Mouse (Mus musculus) kidney, embryonic 14.5 days (tissue): ENCODE data around the gene Aph1a. TPM values are rescaled to one million over a fixed set of nuclear protein-coding genes. Genes with fewer than 3 reads are reported as not detected.

Source experiments
- ATAC-seq: fragments of 200-750 bp; cut with Nextera tagmentation; 2 replicates; pipeline ENCODE4 v1.8.0; 2017; ENCODE audit warnings: moderate number of reproducible peaks, mild to moderate bottlenecking, moderate TSS enrichment, moderate library complexity; ENCODE audit not compliant: low FRiP score, low TSS enrichment
- H3K27ac ChIP-seq: fragments of 300-500 bp; sonication (generic); 2 replicates; pipeline ENCODE4 v1.5.1; 2014; ENCODE audit warnings: low read depth, mild to moderate bottlenecking, low read length, moderate library complexity, mixed read lengths
- H3K27me3 ChIP-seq: fragments of 300-500 bp; sonication (generic); 2 replicates; pipeline ENCODE4 v1.6.1; 2014; ENCODE audit warnings: mild to moderate bottlenecking, low read length; ENCODE audit not compliant: control insufficient read depth, insufficient read depth
- H3K36me3 ChIP-seq: fragments of 300-500 bp; sonication (generic); 2 replicates; pipeline ENCODE4 v1.6.1; 2014; ENCODE audit warnings: low read length, mixed read lengths; ENCODE audit not compliant: control insufficient read depth, insufficient read depth
- H3K4me1 ChIP-seq: fragments of 300-500 bp; sonication (generic); 2 replicates; pipeline ENCODE4 v1.6.1; 2014; ENCODE audit warnings: low read length, mixed read lengths; ENCODE audit not compliant: control insufficient read depth, insufficient read depth
- H3K4me2 ChIP-seq: fragments of 300-500 bp; sonication (generic); replicated peaks from 2 replicates; pipeline ENCODE4 v1.6.1; 2014; ENCODE audit warnings: low read depth, mild to moderate bottlenecking, low read length
- H3K4me3 ChIP-seq: fragments of 300-500 bp; sonication (generic); 2 replicates; pipeline ENCODE4 v1.5.1; 2014; ENCODE audit warnings: mild to moderate bottlenecking, low read length
- H3K9ac ChIP-seq: fragments of 300-500 bp; sonication (generic); 2 replicates; pipeline ENCODE4 v1.6.1; 2014; ENCODE audit warnings: low read depth, mild to moderate bottlenecking, low read length, moderate library complexity
- H3K9me3 ChIP-seq: fragments of 300-500 bp; sonication (generic); 2 replicates; pipeline ENCODE4 v1.6.1; 2016; ENCODE audit warnings: low read length; ENCODE audit not compliant: control insufficient read depth
- WGBS: fragments of 180-500 bp; shearing (Covaris S2); extraction: QIAGEN DNeasy Blood & Tissue Kit; methylation state at CpG from one replicate; pipeline ENCODE4 v1.1.7; 2014; 5-methylcytosine and 5-hydroxymethylcytosine counted together
- polyA plus RNA-seq: library from polyadenylated mRNA; unstranded; fragments of >200 nt; fragmentation: Nextera tagmentation; extraction: Ambion mirVana; gene quantifications from 2 replicates; pipeline ENCODE4 v1.2.1, GENCODE M21; 2014

The Aph1a gene
- polyA plus RNA-seq, 1 experiment from 2014 or later: 40.4 TPM

DNA sequence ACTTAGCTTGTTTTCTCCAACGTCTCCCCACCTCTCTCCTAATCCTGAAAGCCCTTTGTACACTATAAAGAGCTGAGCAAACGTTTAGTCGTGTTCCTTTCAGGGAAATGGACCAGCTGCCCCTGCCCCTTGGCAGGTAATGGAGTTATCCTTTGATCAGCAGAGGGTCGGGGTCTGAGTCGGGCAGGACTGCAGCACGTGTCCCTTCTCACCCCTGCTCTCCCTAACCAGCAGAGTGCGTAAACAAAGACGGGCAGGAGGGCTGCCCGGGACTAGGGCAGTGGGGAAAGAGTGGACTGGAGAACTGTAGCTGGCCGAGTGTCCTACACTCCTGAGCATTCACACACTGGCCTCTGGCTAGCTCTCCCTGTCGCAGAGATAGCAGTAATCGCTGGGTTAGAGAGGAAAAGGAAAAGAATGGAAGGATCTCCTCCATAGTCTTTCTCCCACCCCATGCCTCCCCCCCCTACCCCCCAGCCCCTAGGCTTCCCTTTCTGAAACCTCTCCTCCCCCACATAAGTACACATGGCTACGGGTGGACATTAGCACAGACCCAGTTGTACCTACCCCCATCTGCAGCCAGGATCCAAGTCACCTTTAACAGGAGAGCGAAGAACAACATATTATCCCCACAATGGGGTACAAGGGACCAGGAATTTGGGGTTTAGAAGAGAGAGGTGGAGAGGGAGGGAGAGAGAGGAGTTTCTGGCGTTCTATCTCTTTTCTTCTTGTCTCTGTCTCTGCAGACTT, 10.2 kb downstream of the Aph1a start:
- peak; percentile 54 for ATAC-seq
- H3K9ac ChIP-seq: peak overlapping the region; percentile 52
- peak overlapping the region; percentile 37; the same call in 1 of the 2 replicates for H3K27ac ChIP-seq
- no peaks in the 10 kb centered on the region for H3K36me3 ChIP-seq
- no peaks in the 10 kb centered on the region for H3K9me3 ChIP-seq
- 4% methylated on average over 15 of the region's 15 CpGs for WGBS
- H3K4me2 ChIP-seq: peak overlapping the region; percentile 73
- H3K4me1 ChIP-seq: peaks cover 40% of the 10 kb centered on the region
- H3K4me3 ChIP-seq: peak overlapping the region; percentile 36
- H3K27me3 ChIP-seq: no peaks in the 10 kb centered on the region

DNA sequence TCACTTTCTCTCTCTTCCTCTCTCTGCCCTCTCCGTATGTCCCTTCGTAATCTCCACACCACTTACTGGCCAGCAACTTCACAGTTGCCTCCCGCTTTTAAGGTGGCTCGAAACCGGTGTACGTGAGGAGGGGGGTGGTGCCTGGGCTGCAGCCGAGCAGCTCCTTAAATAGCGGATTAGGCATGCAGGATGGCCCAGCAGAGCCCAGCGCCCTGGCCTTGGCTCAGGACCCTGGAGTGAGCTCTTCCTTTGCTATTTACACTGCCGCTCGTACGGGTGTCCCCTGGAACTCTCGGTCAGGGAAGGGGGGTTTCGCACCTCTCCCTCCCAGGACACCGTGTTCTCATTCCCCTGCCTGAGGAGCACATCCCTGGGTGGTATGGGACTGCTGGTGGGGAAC, 10.8 kb downstream of the Aph1a start, which contains the start of gene Car14:
TSS of gene Car14 (minus strand) at position 124 of the 400 bp plus-strand sequence.
- peak within 1 kb of the TSS; percentile 36 for H3K4me3 ChIP-seq
- H3K27me3 ChIP-seq: no peaks in the 10 kb centered on the region
- H3K9me3 ChIP-seq: no peaks in the 10 kb centered on the region
- H3K4me1 ChIP-seq: peaks cover 40% of the 10 kb centered on the region
- H3K27ac ChIP-seq: peak within 1 kb of the TSS; percentile 37; the same call in 1 of the 2 replicates
- peak within 1 kb of the TSS; percentile 73 for H3K4me2 ChIP-seq
- peak within 1 kb of the TSS; percentile 52 for H3K9ac ChIP-seq
- ATAC-seq: peak; percentile 25
- WGBS: 1% methylated on average over 15 of the region's 15 CpGs
- no peaks in the 10 kb centered on the region for H3K36me3 ChIP-seq

DNA sequence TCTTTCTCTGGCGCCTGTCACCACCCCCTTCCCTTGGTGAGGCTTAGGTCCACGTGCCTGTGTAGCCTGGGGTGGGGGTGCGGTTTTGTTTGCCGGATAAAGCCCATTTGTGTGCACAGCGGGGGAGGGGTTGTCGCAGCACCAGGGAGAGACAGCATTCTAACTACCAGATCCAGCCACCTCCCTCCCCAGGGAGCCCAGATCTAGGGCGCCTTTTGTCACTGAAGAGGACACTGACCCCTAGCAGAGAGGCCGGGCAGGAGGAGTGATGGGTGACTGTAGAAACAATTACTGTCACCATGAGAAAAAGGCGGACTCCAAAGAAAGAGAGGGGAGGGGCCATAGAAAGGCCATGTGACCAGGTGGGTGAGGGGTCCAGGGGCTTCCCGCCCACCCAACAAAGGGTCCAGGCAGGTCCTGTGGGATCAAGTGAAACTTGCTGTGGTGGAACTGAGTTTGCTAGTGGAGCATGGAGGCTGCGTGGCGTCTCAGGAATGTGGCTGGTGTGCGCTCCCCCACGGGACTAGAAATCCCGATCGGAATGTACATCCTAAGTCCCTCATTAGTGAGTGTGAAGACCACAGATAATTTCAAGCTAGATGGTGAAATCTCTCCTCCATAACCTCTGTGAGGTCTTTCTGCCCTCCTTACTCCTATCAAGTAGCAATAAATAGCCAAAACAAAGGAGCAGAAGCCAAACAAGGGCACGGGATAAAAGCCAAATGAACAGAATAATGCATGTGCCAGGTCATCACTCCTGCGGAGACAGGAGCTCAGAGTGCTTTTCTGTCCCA, 11.6 kb downstream of the Aph1a start:
- ATAC-seq: peak; percentile 51
- H3K36me3 ChIP-seq: no peaks in the 10 kb centered on the region

GRCm38 (mm10) chr3:95905940-95906492, 12.2 kb downstream of the Aph1a start:
- under 1% methylated on average over 12 of the region's 12 CpGs for WGBS
- no peaks in the 10 kb centered on the region for H3K36me3 ChIP-seq
- H3K4me3 ChIP-seq: peak overlapping the region; percentile 36; the same call in 1 of the 2 replicates
- no peaks in the 10 kb centered on the region for H3K9me3 ChIP-seq
- no peak overlapping the region for H3K27ac ChIP-seq
- peaks cover 40% of the 10 kb centered on the region for H3K4me1 ChIP-seq
- H3K4me2 ChIP-seq: peak overlapping the region; percentile 73
- peak overlapping the region; percentile 52; the same call in 1 of the 2 replicates for H3K9ac ChIP-seq
- H3K27me3 ChIP-seq: no peaks in the 10 kb centered on the region
- ATAC-seq: no peak

More for the DNA sequence above, 11.6 kb downstream of the Aph1a start:
- peak overlapping the region; percentile 52; the same call in 1 of the 2 replicates for H3K9ac ChIP-seq
- H3K27ac ChIP-seq: 0 out of 2 replicates have a peak overlapping the region, but pooled peaks have one; percentile 20
- under 1% methylated on average over 18 of the region's 18 CpGs for WGBS
- peak overlapping the region; percentile 73 for H3K4me2 ChIP-seq
- H3K27me3 ChIP-seq: no peaks in the 10 kb centered on the region
- H3K4me3 ChIP-seq: peak overlapping the region; percentile 36
- peaks cover 40% of the 10 kb centered on the region for H3K4me1 ChIP-seq
- no peaks in the 10 kb centered on the region for H3K9me3 ChIP-seq

DNA sequence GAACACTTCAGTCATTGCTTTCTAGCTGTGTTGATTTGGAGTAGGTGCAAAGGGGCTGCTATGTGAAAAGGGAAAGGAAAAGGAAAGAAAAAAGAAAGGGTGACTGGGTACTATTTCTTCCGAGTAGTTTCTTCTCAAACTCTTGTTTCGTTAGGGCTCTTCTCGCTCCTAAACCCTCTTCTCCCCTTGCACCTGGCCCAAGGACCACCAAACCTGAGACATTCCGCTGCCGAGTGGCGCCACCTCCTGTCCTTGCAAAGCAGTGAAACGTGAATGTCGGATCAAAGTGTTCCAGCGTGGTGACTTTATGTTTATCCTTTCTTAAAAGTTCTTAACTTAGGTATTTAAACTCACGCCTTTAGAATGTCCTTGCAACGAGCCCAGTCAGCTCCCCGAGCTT, 13.1 kb downstream of the Aph1a start:
- WGBS: under 1% methylated on average over 12 of the region's 12 CpGs
- Histone ChIP-seq H3K4me2 (peak overlapping the region; percentile 73), H3K4me1 (peaks cover 36% of the 10 kb centered on the region), H3K36me3 (no peaks in the 10 kb centered on the region), H3K9me3 (no peaks in the 10 kb centered on the region), H3K27ac (no peak overlapping the region), H3K27me3 (no peaks in the 10 kb centered on the region), H3K9ac (peak overlapping the region; percentile 8; the same call in 1 of the 2 replicates), H3K4me3 (peak overlapping the region; percentile 23)
- no peak for ATAC-seq

- 56% methylated on average over 4 of the region's 4 CpGs for WGBS
- peaks cover 29% of the 10 kb centered on the region; the same call in 1 of the 2 replicates for H3K4me1 ChIP-seq
- H3K9ac ChIP-seq: no peak overlapping the region
- H3K4me3 ChIP-seq: no peak overlapping the region
- no peak overlapping the region for H3K4me2 ChIP-seq
- no peak for ATAC-seq
- no peaks in the 10 kb centered on the region for H3K36me3 ChIP-seq
- no peaks in the 10 kb centered on the region for H3K27me3 ChIP-seq
- H3K27ac ChIP-seq: no peak overlapping the region
- H3K9me3 ChIP-seq: no peaks in the 10 kb centered on the region
These were observed 13.8 kb downstream of the Aph1a start for GRCm38 (mm10) chr3:95907613-95908012.

- Histone ChIP-seq H3K4me2 (no peak overlapping the region), H3K4me3 (no peak overlapping the region), H3K9ac (no peak overlapping the region), H3K27ac (no peak overlapping the region), H3K4me1 (no peaks in the 10 kb centered on the region), H3K9me3 (no peaks in the 10 kb centered on the region), H3K36me3 (no peaks in the 10 kb centered on the region), H3K27me3 (no peaks in the 10 kb centered on the region)
- ATAC-seq: no peak
- WGBS: 92% methylated on average over 4 of the region's 4 CpGs
These were observed 20.9 kb downstream of the Aph1a start for GRCm38 (mm10) chr3:95914706-95915105.

DNA sequence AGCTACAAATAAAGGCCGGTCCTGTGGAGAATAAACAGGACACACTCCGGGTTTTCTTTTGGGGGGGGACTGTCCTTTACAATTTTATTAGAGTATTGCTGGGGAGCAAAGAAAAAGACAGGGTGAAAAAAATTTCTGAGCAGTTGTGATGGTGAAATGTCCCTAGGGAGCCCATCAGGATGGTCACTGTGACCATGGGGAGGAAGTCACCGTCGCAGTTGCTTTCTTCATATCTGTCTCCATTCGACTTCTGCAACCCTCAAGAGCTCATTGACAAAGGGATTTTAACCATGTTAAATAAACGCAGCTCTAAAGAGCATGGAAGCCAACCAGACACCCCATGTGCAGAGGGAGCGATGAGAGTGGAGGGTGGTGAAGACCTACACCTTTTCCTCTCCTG, 23.0 kb downstream of the Aph1a start:
- no peaks in the 10 kb centered on the region for H3K36me3 ChIP-seq
- no peak overlapping the region for H3K9ac ChIP-seq
- no peak overlapping the region for H3K4me2 ChIP-seq
- no peak for ATAC-seq
- no peaks in the 10 kb centered on the region for H3K4me1 ChIP-seq
- WGBS: 77% methylated on average over 7 of the region's 7 CpGs
- H3K27me3 ChIP-seq: no peaks in the 10 kb centered on the region
- no peak overlapping the region for H3K27ac ChIP-seq
- no peak overlapping the region for H3K4me3 ChIP-seq
- no peaks in the 10 kb centered on the region for H3K9me3 ChIP-seq
